17 mouse cellular contexts compared by ENCODE assay signal in the genomic region with DNA sequence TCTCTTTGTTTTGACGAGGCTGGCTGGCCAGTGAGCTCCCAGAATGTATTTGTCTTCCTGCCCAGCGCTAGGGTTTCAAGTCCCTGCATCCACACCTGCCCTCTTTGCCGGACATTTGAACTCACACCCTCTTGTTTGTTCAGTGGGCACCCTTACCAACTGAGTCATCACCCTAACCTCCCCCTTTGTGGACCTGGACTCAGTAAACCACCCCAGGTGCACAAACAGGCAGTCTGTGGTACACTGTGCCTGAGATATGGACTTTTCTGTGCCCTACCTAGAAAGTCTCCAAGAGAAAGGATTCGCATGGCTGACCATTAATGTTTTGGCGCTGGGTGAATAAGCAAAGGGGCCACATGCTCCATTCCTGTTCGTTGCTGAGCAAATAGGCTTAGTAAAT.
"Had no signal": no experiment of that assay in that cellular context is flagged by ENCODE, and none has a peak within 500 bp of the region (broad histone marks: within the 10 kb centered on the region; RNA-seq: fewer than 3 reads in every experiment).

No protein-coding gene starts in this region.

- H3K4me3 ChIP-seq: left cerebral cortex, adult 2 months; liver, embryonic 13.5 days; midbrain, embryonic 12.5 days; myocyte; neural tube, embryonic 13.5 days; stomach, embryonic 15.5 days had no signal

- ATAC-seq: intestine, postnatal 0 days; midbrain, embryonic 16.5 days had no signal

- H3K9me3 ChIP-seq: liver, embryonic 13.5 days; midbrain, embryonic 12.5 days; neural tube, embryonic 13.5 days; stomach, embryonic 15.5 days had no signal

- H3K27ac ChIP-seq: kidney, postnatal 0 days; left cerebral cortex, adult 2 months; liver, embryonic 13.5 days; midbrain, embryonic 12.5 days; neural tube, embryonic 13.5 days; stomach, embryonic 15.5 days had no signal

- H3K9ac ChIP-seq: liver, embryonic 13.5 days; midbrain, embryonic 12.5 days; neural tube, embryonic 13.5 days; stomach, embryonic 15.5 days had no signal

- H3K36me3 ChIP-seq: liver, embryonic 13.5 days; midbrain, embryonic 12.5 days; neural tube, embryonic 13.5 days; stomach, embryonic 15.5 days had no signal

- DNase-seq: layer of hippocampus, postnatal 36 days; liver, embryonic 13.5 days; lung, adult 2 months; lung, postnatal 14 days; lung, postnatal 4 days; retina, postnatal 1 day; right cerebral cortex, postnatal 25 days; spleen, adult 18-20 months; thymus, postnatal 25 days had no signal

- H3K27me3 ChIP-seq: liver, embryonic 13.5 days; midbrain, embryonic 12.5 days; neural tube, embryonic 13.5 days; stomach, embryonic 15.5 days had no signal

- H3K4me2 ChIP-seq: liver, embryonic 13.5 days; midbrain, embryonic 12.5 days; neural tube, embryonic 13.5 days; stomach, embryonic 15.5 days had no signal

- H3K4me1 ChIP-seq: liver, embryonic 13.5 days; midbrain, embryonic 12.5 days; neural tube, embryonic 13.5 days; stomach, embryonic 15.5 days had no signal
